Comparison of ENCODE assay signal across 1 mouse cellular context in the genomic region with DNA sequence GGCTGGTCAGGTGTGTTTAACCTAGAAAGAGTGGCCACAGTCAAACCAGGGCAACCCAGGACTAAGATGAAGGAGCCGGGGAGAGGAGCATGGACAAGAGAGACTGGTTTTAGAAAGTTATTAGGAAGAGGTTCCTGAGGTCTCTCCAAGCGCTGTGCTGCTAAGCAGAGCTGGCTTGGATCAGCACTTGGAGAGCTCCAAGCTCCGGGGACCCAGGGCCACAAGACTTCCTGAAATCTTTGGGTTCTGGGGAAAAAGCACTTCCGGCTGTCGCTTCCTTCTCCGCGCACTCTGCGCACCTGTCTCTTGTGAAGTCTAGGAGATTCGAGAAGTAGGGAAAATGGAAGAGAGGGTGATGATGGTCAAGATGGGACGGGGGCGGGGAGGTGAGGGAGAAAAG.
TF ChIP-seq lines count a peak whose summit lies in the region.

No protein-coding gene starts in this region.

TF ChIP-seq in MEL, 35 proteins besides CTCF, POLR2A, EP300 and RAD21 (continued from another document):
- no peak for TF ChIP-seq JUND (IDR thresholded peaks at IDR 0.05; ENCODE audit: low read depth, low read length)
